Mouse (Mus musculus): ENCODE measurements around the gene Fgf18.

Fgf18 gene

DNA sequence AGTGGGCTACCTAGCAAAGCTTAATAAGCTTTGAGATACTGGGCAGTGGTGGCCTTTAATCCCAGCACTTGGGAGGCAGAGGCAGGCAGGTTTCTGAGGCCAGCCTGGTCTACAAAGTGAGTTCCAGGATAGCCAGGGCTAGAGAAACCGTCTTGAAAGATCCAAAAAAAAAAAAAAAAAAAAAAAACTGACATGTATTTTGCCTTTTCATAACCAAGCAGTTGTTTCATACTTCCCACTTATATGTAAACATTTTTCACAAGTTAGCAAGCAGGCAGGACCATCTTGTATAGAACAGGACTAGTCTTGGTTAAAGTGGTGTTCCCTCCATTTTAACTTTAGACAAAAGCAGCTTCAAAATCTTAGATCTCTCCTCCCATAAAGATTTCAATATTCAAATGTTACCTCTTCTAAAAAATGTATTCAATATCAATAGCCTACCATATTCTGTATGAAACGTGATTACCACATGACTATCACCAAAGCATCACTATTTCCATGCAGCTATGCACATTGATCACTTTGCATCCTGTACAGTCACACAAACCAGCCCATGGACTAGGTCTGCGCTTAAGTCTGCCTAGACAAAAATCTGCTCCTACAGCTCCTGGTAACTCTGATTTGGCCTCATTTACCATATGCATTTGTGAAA lies 4.1 kb upstream of the Fgf18 start:
- in situ Hi-C loops (cut with MboI, MseI) = no loop called here

DNA sequence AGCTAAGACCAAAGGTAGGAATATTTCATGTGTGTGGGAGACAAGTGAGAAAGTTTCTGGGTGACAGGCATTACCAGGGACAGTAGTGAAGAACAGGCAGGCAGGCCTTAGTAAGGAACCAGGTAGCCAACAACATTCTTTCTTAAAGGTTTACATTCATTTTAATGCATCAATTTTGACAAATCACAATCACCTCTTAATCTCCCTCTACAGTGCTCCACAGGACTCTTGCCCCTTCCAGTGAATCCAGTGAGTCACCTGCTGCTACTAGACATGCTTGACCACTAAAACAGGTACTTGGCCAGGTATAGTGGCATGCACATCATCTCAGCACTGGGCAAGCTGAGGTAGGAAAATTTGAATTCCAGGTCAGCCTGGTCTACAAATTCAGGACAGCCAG lies 3.2 kb upstream of the Fgf18 start:
- in situ Hi-C loops (cut with MboI, MseI) = no loop called here

DNA sequence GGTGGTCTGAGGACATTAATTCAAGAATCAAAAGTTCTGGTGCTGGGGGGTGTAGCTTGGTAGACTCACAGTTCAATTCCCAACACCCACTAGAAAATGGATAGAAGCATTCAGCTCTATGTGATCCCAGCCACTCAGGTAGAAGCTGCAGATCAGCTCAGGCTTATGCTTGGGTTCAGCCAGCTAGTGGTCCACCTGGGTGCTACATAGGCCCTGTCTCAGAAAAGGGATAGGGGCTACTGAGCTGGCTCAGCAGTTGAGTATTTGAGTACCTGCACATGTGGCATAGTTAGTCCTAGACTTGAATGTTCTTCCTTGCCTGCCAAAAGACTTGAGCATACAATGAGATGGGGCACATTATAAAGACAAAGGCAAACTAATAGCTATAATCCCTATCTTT lies 2.3 kb upstream of the Fgf18 start:
- in situ Hi-C loops (cut with MboI, MseI) = loop anchor here (25.0 kb wide), 1 partner anchor 537 kb away; no protein-coding TSS in a partner anchor

DNA sequence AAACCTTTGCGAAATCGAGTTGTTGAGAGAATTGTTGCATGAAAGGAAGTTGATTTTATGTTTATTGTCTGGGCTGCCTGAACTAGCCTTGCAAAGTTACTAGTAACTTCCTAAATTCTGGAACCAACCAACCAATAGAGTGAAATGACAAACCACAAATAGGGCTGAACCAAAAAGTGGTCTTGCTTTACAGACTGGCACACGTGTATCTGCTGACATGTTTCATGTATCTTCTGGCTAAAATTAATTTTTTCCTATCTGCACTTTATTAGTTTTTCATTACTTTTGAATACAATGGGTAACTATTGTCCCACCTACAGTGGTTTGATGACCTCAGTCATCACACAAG lies 1.9 kb upstream of the Fgf18 start:
- in situ Hi-C loops (cut with MboI, MseI) = loop anchor here (25.0 kb wide), 1 partner anchor 537 kb away; no protein-coding TSS in a partner anchor

DNA sequence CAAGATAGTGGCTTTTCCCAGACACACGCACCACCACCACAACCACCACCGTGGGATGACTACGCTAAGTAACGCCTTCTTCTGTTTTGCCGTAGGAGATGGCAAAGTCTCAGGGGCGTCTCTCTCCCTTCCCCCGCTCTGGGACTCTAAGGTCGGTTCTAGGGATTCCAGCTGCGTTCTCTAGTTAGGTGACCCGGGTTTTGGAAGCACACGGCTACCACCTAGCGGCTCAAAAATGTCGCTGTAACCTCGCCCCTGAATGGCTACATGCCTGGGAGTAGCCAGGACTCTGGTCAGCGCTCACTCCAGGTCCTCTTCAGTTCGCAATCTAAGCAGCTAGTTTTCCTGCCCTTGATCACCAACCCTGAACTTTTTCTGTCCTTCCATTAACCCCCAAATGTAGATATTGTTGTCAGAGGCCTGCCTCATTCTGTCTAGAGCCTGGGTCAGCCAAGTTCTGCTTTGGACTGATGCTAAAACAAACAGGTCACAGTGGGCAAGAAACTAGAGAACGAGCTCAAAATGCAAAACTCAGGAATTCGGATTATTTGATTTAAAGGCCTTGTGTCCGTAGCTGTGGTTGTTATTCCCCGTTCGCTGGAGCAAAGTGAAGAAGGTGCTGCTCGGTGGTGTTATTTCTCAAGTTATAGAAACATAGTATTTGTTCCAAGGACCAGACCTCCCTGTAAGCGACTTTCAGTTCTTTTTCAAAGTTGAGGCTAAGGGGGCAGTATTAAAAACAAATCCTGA lies 1.3 kb upstream of the Fgf18 start:
- in situ Hi-C loops (cut with MboI, MseI) = loop anchor here (25.0 kb wide), 1 partner anchor 536 kb away; no protein-coding TSS in a partner anchor

DNA sequence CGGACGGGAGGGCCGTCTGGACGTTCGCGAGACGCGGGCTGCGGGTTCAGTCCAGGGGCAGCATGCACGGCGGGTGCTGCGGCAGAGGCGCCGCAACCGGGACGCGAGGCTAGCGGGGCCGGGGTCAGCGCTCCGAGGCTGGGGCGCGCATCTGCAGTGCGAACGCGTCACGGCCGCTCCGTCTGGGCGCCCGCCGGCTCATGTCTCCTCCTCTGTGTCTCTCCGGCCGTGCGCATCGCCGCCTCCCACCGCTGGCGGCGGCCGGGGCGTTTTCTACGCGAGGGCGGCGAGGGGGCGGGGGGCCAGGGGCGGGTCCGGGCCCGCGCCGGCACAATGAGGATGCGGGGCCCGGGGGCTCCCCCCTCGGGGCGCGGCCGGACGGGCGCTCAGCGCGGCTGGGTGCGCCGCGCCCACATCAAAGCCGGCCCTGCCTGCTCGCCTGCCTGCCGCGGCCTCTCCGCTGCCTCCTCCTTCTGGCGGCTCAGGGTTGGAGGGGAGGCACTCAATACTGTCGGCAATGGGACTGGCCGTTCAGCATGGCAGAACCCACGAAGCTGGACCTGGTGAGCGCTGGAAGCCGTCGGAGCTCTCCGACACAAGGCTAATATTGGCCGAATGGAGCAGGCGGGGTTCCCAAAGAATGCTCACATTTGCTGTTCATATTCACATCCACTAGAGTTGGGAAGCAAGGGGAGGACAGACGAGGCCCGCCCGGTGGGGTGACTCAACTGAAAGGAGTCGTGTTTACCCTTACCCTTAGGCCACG lies 555 bp upstream of the Fgf18 start:
- in situ Hi-C loops (cut with MboI, MseI) = loop anchor here (25.0 kb wide), 1 partner anchor 535 kb away; no protein-coding TSS in a partner anchor

DNA sequence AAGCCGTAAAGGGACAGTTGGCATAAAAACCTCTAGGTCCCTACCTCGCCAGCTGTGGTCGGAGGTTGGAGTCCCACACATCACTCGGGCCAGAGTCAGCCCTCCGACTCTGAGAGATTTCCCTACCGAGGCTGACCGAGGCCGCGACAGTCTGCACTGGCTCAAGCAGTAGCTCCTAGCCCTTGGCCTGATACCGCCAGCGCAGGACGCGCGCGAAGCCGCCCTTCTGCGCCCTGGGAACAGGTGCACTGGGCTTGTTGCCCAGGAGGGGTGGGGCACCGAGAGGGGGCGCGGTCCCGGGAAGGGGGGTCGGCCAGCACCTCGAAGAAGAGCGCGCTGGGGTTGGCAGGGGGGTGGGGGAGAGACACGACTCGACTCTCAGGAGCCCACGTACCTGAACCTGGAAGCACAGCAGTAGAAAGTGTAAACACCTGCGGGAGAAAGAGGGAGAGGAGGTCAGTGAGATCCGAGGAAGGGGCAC lies 509 bp downstream of the Fgf18 start:
- in situ Hi-C loops (cut with MboI, MseI) = loop anchor here (25.0 kb wide), 1 partner anchor 534 kb away; no protein-coding TSS in a partner anchor

DNA sequence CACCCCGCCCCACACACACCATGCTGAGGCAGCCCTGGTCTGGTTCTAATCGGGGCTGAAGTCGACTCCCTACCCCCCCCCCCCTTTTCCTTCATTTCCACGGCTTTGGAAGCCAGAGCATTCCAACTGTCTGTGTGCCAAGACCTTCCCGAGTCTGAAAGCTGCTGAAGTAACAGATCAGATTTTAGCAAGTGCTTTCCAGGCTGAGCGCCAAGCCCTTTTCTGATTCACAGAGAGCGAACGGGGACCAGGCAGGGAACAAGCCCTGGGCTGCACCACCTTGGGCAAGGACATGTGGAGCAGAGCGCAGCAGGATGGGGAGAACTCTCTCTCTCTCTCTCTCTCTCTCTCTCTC lies 1.1 kb downstream of the Fgf18 start:
- in situ Hi-C loops (cut with MboI, MseI) = loop anchor here (25.0 kb wide), 1 partner anchor 534 kb away; no protein-coding TSS in a partner anchor

DNA sequence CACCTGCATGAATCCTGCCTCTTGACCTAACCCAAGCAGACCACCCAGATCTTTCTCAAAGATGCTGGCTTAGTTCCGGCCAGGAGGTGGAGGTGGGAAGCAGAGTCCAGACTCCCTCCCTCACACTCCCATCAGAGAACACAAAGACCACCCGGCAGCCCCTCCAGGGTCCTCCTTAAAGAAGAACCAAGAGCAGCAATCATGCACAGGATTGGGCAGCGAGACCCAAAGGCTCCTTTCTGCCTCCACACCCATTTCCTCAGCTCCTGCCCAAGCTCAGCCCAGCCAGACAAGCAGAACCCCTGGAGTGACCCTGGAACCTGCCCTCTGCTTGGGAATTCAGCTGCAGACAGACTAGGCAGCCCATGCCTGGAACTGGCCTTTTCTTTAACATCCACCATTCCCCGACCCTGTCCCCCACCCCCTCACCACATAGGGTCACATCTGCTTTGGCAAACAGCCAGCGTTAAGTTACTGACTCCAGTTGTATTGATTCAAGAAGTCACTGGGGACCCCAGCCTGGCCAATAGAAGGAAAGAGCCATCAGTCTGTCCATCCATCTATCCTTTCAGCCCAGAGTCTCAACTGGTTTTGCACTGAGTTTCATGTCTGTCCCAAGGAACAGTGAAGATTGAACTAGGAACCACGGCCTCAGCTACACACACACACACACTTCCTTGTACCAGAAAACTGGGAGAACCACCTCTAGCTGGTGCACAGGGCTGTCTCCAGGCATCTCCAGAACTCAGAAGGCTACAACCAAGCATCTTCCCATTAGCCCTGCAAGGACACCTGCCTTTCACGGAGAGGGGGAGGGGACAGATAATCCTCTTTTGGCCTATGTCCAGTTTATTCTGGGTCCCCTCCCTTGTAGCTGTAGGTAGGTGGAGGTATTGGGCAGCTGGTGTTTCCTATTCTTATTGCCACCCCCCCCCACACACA lies 1.7 kb downstream of the Fgf18 start:
- in situ Hi-C loops (cut with MboI, MseI) = loop anchor here (25.0 kb wide), 1 partner anchor 533 kb away; no protein-coding TSS in a partner anchor

DNA sequence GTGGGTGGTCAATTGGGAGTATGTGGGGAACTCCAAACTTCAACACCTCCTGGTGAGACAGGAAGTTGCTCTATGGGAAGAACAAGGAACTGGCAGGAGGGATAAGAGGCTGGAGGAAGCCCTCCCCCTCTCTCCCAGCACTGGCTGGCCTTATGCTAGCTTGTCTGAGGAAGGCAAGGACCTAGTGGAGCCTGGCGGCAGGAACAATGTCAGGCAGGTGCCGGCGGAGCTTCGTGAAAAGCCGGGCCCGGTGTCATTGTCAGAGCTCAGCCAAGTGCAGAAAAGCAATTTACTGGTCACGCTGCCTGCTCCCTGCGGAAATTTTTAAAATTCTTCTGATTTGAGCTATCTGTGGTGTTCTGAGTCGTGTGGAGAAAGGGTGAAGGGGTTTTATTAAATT lies 3.3 kb downstream of the Fgf18 start:
- in situ Hi-C loops (cut with MboI, MseI) = loop anchor here (25.0 kb wide), 1 partner anchor 532 kb away; no protein-coding TSS in a partner anchor

DNA sequence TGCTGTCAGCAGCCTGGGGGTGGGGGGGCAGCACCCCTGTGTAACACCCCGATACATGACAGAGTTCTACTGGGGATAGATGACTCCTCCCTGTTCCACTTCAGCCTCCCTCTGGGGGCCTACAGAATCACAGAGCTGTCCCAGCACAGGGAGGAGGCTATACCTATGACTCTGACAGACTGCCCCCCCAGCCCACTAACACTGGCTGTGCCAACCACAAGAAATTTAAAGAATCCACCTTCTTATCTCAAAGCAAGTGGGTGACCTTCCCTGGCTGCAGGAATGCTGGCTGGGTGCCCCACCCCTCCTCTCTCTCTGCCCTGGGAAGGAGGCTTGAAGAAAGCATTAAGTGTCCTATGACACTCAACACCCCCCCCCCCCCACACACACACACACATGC lies 4.4 kb downstream of the Fgf18 start:
- in situ Hi-C loops (cut with MboI, MseI) = loop anchor here (25.0 kb wide), 1 partner anchor 530 kb away; no protein-coding TSS in a partner anchor

DNA sequence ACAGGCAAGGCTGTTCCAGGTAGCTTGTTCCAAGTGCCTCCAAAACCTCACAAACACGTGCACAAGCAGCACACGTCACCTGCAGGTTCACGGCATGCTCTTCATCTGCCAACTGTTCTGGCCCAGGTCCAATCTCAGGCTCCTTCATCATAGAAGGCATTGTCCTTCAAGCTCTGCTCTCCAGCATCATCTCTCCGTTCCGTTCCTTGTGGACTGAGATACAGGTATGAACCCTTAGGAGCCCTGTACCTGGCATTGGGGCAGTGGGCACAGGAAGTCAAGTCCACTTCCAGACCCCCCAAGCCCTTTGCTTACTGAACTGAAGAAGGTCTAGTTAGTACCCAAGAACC lies 7.1 kb downstream of the Fgf18 start:
- in situ Hi-C loops (cut with MboI, MseI) = loop anchor here (25.0 kb wide), 1 partner anchor 528 kb away; no protein-coding TSS in a partner anchor

DNA sequence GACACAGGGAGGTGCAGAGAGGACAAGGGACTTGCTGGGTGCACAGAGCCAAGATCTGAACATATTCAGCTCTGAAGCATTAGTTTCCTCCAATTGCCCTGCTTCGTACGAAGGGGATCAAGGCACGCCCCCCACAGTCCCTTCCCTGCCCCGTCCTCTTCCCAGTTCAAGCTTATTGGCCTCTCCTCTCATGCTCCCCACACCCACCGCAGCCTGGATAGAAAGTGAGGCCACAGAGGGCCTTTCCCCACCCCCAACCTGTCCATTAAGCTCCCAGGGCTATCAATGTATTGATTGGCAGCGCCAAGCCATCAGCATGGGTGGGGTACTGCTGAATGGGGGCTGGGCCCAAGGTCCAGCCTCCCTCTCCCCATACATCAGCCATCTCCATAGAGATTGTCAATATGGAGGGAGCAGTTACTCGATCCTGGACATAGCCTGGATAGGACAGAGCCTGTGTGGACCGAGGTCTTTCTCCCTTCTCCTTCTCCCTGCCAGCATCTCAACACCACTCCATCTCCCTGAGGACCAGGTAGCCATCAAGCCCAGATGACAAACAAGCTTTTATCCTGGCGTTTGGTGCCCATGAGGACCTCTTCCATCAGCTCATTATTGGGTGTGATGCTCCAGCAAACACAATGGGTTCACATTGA lies 7.6 kb downstream of the Fgf18 start:
- in situ Hi-C loops (cut with MboI, MseI) = loop anchor here (25.0 kb wide), 1 partner anchor 527 kb away; no protein-coding TSS in a partner anchor

DNA sequence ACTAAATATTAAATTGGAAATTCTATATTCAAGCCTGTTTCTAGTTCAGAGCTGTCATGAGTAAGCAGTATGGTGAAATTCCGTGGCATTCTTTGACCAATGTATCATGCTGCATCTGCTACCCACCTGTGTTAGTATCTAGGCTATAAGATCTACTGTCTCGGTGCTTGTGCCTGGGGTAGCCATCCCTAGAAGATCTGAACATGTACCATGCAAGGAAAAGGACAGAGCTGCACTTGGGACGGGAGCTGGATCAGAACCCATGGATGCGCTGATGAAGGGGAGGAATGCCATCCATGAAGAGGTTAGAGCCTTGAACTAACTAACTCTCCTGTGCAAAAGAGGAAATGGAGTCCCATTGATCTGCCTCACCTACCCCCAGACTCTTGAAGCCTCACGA lies 8.5 kb downstream of the Fgf18 start:
- in situ Hi-C loops (cut with MboI, MseI) = loop anchor here (25.0 kb wide), 1 partner anchor 526 kb away; no protein-coding TSS in a partner anchor

DNA sequence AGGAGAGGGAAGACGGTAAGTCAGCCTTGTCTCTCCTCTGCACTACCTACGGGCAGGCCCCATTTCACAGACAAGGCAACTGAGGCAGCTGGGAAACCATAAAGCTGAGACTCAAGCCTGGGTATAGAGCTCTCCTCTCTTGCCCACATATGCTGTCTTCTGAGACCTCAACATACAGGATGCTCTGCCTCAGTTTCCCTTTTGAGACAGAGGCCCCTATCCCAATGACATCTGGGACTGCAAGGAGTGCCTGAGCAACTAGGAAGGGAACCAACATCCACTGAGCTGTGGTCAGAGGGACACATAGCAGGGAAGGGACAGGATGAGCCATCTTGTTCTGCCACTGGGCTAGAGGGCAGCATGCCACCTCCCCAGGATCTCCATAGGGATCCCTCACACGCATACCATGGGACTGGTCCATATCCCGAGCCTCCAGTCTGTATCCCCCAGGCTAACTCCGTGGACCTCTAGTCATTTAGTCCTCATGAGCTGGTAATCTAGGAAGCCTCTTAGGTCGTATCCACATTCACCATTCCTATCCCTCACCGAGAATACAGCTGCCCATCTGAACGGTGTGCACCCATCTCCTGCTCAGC lies 12.7 kb downstream of the Fgf18 start:
- in situ Hi-C loops (cut with MboI, MseI) = loop anchor here (25.0 kb wide), 1 partner anchor 522 kb away; no protein-coding TSS in a partner anchor

DNA sequence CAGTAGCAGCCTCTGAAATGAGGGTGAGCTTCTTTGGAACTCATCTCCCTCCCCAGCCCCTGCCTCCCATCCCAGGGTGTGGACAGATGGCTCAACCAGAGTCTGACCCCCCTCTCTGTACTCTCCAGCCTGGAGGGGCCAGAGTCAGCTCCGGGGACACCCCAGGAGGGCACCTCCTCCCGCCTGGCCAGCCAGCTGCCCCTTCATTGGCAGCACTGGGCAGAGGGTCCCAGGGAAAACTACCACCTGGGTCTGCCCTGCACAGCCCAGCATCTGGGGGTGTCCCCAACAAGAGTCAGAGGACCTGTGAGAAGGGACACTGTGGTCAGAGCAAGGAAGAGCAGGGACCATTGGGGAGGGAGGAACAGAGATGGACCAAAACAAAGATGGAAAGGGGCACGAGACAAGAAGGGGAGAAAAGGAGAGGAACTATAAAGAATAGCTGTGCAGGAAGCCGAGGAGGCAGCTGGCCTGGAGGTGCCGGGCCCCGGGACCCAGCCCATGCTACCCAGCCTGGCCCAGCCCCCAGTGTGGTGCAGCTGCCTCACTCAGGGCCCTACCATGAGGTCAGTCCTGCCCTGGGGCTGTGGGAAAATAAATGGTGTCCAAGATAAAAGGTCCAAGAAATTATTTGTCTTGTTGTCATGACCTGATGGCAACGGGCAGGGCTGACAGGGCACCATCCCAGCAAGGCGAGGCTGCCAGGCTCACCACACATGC lies 14.4 kb downstream of the Fgf18 start:
- in situ Hi-C loops (cut with MboI, MseI) = loop anchor here (25.0 kb wide), 1 partner anchor 520 kb away; no protein-coding TSS in a partner anchor

DNA sequence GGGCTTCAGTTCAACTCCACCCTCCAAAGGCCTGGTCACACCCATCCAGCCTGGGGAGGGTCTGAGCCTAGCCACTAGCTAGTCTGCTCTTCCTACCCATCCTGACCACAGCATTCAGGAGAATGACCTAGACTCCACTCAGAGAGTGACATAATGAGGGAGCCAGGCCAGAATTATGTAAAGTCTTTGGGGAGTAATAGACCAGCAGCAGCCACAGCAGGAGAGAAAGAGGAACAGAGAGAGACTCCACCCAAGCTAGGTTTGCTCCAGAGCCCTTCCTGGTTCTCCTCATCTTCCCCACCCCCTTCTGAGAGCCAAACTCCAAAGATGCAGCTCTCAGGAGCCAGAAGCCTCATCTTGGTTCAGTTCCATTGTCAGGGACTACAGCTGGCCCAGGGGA lies 20.1 kb downstream of the Fgf18 start:
- in situ Hi-C loops (cut with MboI, MseI) = loop anchor here (25.0 kb wide), 1 partner anchor 515 kb away; no protein-coding TSS in a partner anchor

DNA sequence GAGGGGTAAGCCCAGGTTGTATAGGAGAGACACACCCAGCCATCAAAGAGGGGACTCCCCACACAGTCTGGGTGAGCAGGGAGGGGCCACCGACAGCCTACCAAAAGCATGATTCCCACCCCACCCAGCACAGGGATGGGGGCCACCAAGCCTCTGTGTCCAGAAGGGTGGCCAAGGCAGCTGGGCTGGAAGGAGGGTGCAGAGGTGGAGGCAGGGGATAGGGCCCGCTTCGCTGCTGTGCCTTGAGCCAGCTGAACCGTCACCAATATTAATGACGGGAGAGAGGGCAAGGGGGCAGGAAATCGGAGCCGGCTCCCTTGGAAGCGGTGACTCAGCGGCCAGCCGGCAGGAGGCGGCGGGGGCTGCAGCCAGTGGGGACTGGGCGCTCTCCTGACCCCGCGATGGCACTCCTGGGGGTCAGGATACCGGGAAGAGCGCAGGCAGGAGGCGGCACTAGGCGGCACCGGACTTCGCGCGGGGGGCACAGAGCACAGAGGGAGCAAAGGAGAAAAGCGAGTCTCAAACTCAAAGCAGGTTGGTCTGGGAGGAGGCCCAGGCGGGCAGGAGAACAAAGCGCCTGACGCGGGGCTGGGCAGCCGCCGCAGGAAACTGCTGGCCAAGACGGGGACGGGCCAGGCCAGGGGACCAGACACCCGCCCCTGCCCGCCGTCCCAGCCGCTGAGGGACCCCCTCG lies 24.5 kb downstream of the Fgf18 start:
- in situ Hi-C loops (cut with MboI, MseI) = no loop called here

Data from T-helper 2 cell (primary cell).